Mouse (Mus musculus) activated CD4-positive, CD25-positive, alpha-beta regulatory T cell (primary cell): ENCODE data around the gene Rabgap1l. TPM values are rescaled to one million over a fixed set of nuclear protein-coding genes. Genes with fewer than 3 reads are reported as not detected.

Experiments
- polyA plus RNA-seq, 2 experiments: library from polyadenylated mRNA; unstranded; fragments of 100-300 nt; shearing (Covaris generic); gene quantifications; one replicate each; pipeline ENCODE4 v1.2.1; 2017

Rabgap1l gene
- polyA plus RNA-seq: 100 to 1,000 TPM; 192 to 246 TPM

GRCm38 (mm10) chr1:160792686-160793355 lies at the start of gene Rabgap1l:
Rabgap1l (minus strand) TSS chr1:160793211.

GRCm38 (mm10) chr1:160212703-160213669 lies 580.0 kb downstream of the Rabgap1l start, which contains the start of gene Cacybp:
Cacybp (minus strand) TSS chr1:160212875.

GRCm38 (mm10) chr1:160194529-160195336 lies 598.3 kb downstream of the Rabgap1l start, which contains the start of gene Mrps14:
Mrps14 (plus strand) TSS chr1:160195215.

Other genes with a start within 250 kb of the Rabgap1l start
- 10 to 100 TPM; 15.9 to 19.2 TPM for gene Rc3h1, start 113.2 kb upstream of the Rabgap1l start, polyA plus RNA-seq
- gene Serpinc1, start 185.4 kb upstream of the Rabgap1l start, polyA plus RNA-seq: 1 to 10 TPM; 4.2 to 7.2 TPM
- gene Zbtb37, start 241.6 kb upstream of the Rabgap1l start, polyA plus RNA-seq: 10 to 100 TPM in 1 of 2 experiments, 1 to 10 TPM in 1; 7.9 to 11.2 TPM